Mouse (Mus musculus) intestine, embryonic 15.5 days (tissue): ENCODE measurements at regions not wholly inside any gene's neighbourhood (a gene's known extent, or its start where the extent isn't known, plus 50 kb on each side); places are given as distances from the start of the nearest gene placed in this dataset.

ENCODE experiments used
- ATAC-seq: fragments of 200-750 bp; cut with Nextera tagmentation; 2 replicates; pipeline ENCODE4 v1.8.0; 2017; ENCODE audit warnings: moderate TSS enrichment, moderate library complexity
- H3K27ac ChIP-seq: fragments of 300-500 bp; sonication (generic); 2 replicates; pipeline ENCODE4 v1.5.1; 2015; ENCODE audit warnings: mild to moderate bottlenecking, inconsistent platforms
- H3K27me3 ChIP-seq: fragments of 300-500 bp; sonication (generic); replicated peaks from 2 replicates; pipeline ENCODE4 v1.6.1; 2015; ENCODE audit warnings: inconsistent platforms
- H3K36me3 ChIP-seq: fragments of 300-500 bp; sonication (generic); 2 replicates; pipeline ENCODE4 v1.6.1; 2015; ENCODE audit warnings: inconsistent platforms
- H3K4me1 ChIP-seq: fragments of 300-500 bp; sonication (generic); replicated peaks from 2 replicates; pipeline ENCODE4 v1.6.1; 2015; ENCODE audit warnings: inconsistent platforms
- H3K4me2 ChIP-seq: fragments of 300-500 bp; sonication (generic); replicated peaks from 2 replicates; pipeline ENCODE4 v1.6.1; 2015; ENCODE audit warnings: mild to moderate bottlenecking, inconsistent platforms
- H3K4me3 ChIP-seq: fragments of 300-500 bp; sonication (generic); replicated peaks from 2 replicates; pipeline ENCODE4 v1.5.1; 2015; ENCODE audit warnings: inconsistent platforms
- H3K9ac ChIP-seq: fragments of 300-500 bp; sonication (generic); 2 replicates; pipeline ENCODE4 v1.6.1; 2015; ENCODE audit warnings: inconsistent platforms
- H3K9me3 ChIP-seq: fragments of 300-500 bp; sonication (generic); 2 replicates; pipeline ENCODE4 v1.6.1; 2016; ENCODE audit warnings: inconsistent platforms
- WGBS: fragments of 180-500 bp; shearing (Covaris S2); methylation state at CpG from one replicate; pipeline ENCODE4 v1.1.7; 2015; 5-methylcytosine and 5-hydroxymethylcytosine counted together

DNA sequence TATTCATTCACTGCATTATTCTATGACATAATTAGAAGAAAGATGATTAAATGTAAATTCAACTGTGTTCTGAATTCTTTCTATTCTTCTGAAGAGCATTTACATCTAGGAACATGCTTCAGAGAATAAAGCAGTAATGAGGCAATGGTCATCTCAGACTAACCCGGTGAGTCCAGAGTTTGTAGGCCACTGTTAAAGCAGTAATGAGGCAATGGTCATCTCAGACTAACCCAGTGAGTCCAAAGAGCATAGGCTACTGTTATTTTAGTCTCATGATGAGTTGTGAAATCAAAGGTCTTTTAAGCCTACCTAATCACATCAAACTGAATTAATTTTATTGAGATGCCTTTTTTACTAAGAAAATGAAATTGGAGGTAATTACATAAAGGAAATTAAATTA is 554.6 kb downstream of the Trib2 start:
- no peak for ATAC-seq
- no peaks in the 10 kb centered on the region for H3K36me3 ChIP-seq
- H3K4me1 ChIP-seq: no peaks in the 10 kb centered on the region
- H3K4me2 ChIP-seq: no peak overlapping the region
- no peak overlapping the region for H3K9ac ChIP-seq
- H3K4me3 ChIP-seq: no peak overlapping the region
- H3K9me3 ChIP-seq: no peaks in the 10 kb centered on the region
- WGBS: 92% methylated on average over 1 of the region's 1 CpGs
- H3K27ac ChIP-seq: no peak overlapping the region
- no peaks in the 10 kb centered on the region for H3K27me3 ChIP-seq

DNA sequence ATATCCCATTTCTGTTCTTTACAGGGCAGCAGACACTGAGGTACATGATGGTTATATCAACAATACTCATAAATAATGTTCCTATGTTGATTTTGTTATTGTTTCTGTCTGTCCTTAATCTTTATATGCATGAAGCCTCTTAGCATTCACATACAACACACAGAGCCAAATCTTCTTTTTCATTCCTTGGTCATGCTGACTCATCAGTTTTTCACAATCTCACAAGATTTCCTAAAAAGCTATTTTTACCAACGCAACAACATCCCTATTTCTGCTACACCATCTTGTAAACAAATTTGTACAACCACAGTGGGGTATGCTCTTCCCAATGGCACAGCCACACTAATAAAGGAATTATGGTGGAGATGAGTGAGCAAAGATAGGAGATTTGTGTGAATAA is 555.1 kb downstream of the Trib2 start:
- H3K27me3 ChIP-seq: no peaks in the 10 kb centered on the region
- 88% methylated on average over 1 of the region's 1 CpGs for WGBS
- H3K4me3 ChIP-seq: no peak overlapping the region
- no peak overlapping the region for H3K9ac ChIP-seq
- no peaks in the 10 kb centered on the region for H3K36me3 ChIP-seq
- no peaks in the 10 kb centered on the region for H3K4me1 ChIP-seq
- no peak for ATAC-seq
- H3K27ac ChIP-seq: no peak overlapping the region
- no peaks in the 10 kb centered on the region for H3K9me3 ChIP-seq
- H3K4me2 ChIP-seq: no peak overlapping the region

DNA sequence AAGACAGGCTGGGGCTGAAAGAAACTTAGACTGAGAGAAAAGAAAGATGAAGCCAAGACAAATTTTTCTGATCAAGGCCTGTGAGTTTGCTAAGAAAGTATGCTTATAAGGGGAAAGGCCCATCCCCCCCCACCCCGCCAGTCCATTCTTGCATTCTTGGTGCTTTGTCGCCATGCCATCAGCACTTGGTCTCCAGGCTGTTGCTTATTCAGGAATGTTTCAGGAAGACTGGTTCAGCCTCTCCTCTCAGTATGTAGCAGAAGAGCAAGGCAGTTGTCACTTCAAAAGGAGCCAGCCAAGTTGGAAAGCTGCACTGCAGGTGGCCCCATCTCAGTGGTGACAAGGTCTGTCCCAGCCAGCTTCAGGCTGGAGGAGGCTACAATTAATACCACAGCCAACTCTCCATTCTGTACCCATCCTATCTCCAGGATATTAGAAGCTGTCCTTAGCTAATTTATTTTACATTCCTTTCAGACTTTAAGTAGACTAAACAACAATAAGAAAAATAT is 555.8 kb downstream of the Trib2 start:
- Histone ChIP-seq H3K4me1 (no peaks in the 10 kb centered on the region), H3K27ac (no peak overlapping the region), H3K36me3 (no peaks in the 10 kb centered on the region), H3K27me3 (no peaks in the 10 kb centered on the region), H3K9ac (no peak overlapping the region), H3K4me3 (no peak overlapping the region), H3K9me3 (no peaks in the 10 kb centered on the region), H3K4me2 (no peak overlapping the region)
- ATAC-seq: no peak
- 84% methylated on average over 2 of the region's 2 CpGs for WGBS

DNA sequence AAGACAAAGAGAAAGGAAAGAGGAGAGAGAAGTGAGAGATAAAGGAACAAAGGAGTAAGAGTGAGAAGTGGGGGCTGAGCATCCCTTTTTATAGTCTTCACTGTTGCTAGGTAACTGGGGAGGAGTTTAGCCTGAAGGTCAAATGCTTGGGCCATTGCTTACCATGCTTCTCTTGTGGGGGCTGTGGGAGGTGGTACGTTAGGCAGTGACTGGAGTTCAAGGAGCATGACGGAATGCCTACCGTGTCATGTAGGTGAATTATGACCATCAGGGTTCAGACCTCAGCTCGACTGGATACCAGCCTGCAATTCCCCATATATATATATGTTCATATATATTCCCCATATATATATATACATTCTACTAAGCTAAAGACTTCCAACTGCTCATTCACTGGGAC is 571.8 kb downstream of the Trib2 start:
- H3K4me2 ChIP-seq: no peak overlapping the region
- no peaks in the 10 kb centered on the region for H3K27me3 ChIP-seq
- no peak overlapping the region for H3K9ac ChIP-seq
- no peaks in the 10 kb centered on the region for H3K4me1 ChIP-seq
- H3K9me3 ChIP-seq: no peaks in the 10 kb centered on the region
- no peak overlapping the region for H3K27ac ChIP-seq
- H3K4me3 ChIP-seq: no peak overlapping the region
- no peaks in the 10 kb centered on the region for H3K36me3 ChIP-seq
- WGBS: 71% methylated on average over 4 of the region's 4 CpGs
- ATAC-seq: no peak

DNA sequence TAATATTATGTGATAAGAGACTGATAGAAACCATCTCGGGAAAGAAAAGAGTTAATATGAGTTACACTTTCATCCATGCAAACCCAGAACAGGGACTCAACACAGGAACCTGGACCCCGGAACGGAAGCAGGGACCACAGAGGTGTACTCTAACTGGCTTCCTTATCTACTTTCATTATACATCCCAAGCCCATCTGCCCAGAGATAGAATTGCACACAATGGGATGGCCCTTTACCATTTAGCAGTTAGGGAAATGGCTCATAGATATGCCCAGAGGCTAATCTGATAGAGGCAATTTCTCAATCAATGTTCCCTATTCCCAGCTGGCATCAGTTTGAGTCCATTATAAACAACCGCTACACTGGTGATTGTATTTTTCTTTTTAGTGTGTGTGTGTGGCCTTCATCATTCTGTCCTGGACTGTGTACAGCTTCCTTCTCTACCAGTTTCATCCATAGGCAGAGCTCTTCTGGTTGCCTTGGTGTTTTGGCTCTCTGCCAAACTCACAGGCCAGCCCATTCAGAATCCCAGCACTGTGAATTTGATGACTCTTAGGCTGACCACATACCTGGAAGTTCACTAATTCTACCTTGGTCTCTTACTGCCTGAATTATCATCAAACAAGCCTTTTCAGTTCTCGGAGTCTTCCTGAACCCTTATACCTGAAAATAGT is 594.1 kb downstream of the Trib2 start:
- H3K4me1 ChIP-seq: no peaks in the 10 kb centered on the region
- no peak overlapping the region for H3K4me3 ChIP-seq
- WGBS: 79% methylated on average over 5 of the region's 5 CpGs
- H3K36me3 ChIP-seq: no peaks in the 10 kb centered on the region
- no peaks in the 10 kb centered on the region for H3K9me3 ChIP-seq
- no peak for ATAC-seq
- no peaks in the 10 kb centered on the region for H3K27me3 ChIP-seq
- no peak overlapping the region for H3K4me2 ChIP-seq
- no peak overlapping the region for H3K27ac ChIP-seq
- no peak overlapping the region for H3K9ac ChIP-seq

DNA sequence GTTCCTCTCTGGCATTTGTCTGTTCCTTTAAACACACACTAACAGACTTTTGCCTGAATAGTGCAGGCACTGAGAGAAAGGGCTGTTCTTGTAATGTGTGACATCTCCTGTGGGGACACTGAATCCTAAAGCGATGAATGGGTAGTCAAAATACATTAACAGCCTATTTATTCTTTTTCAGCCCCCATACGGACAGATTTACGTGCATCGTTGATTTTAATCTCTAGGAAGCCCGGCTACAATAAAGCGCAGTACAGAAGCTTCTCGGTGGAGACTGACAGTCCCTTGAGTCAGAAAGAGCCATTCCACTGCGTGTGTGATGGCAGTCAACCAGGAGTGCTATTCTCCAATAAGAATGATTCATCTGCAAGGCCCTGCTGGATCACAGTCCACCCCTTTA is 598.2 kb downstream of the Trib2 start:
- Histone ChIP-seq H3K9ac (no peak overlapping the region), H3K4me2 (no peak overlapping the region), H3K9me3 (no peaks in the 10 kb centered on the region), H3K27me3 (no peaks in the 10 kb centered on the region), H3K4me1 (no peaks in the 10 kb centered on the region), H3K27ac (no peak overlapping the region), H3K4me3 (no peak overlapping the region), H3K36me3 (no peaks in the 10 kb centered on the region)
- WGBS: 82% methylated on average over 8 of the region's 8 CpGs
- ATAC-seq: no peak

DNA sequence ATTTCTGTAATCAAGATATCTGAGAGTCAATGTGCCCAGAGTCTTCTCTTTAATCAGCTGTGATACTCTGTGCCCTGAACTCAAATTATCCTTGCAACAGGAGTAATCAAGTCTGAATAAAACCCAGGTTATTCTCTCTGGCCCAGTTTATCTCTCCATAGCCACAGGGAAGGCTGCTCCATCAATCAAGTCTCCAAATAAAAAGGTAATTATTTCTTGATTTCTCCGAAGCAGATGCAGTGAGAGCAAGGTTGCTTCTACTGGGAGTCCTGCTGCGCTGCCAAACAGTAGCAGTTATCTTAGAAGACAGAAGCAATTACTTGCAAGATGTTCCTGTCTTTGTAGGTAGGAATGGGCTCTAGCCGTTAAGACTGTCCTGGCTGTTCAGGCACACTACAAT is 600.5 kb downstream of the Trib2 start:
- Histone ChIP-seq H3K4me3 (no peak overlapping the region), H3K27me3 (no peaks in the 10 kb centered on the region), H3K9me3 (no peaks in the 10 kb centered on the region), H3K36me3 (no peaks in the 10 kb centered on the region), H3K27ac (no peak overlapping the region), H3K4me2 (no peak overlapping the region), H3K9ac (no peak overlapping the region), H3K4me1 (no peaks in the 10 kb centered on the region)
- ATAC-seq: no peak
- WGBS: 72% methylated on average over 3 of the region's 3 CpGs

DNA sequence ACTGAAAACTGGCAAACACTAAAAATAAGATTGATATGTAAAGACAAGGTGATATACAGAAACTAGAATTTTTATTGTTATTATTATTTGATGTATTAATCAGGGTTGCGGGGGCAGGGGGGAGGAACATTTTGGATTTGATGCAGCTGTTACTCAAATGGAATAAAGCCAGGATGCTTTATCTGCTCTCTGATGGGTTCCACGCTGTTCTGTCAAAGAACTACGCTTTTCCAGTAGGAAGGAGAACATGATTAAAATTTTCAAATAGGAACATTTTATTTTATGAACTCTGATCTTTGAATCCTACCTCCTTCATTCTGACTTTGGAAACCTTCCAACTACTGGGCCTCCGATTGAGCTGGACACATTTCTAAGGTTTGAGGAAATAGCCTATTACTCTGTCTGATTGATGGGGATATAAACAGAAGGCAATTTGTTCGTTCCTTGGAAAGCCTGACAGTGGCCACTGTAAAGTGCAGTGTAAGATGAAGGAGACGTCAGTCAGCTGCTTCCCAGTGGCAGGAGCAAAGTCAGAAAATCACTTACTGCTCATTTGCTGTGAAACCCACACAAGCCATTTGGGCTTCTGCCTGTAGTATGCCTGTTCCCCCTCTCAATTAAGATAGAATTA is 642.2 kb downstream of the Trib2 start:
- Histone ChIP-seq H3K27me3 (no peaks in the 10 kb centered on the region), H3K4me1 (no peaks in the 10 kb centered on the region), H3K4me3 (no peak overlapping the region), H3K36me3 (no peaks in the 10 kb centered on the region), H3K9ac (no peak overlapping the region), H3K4me2 (no peak overlapping the region), H3K9me3 (no peaks in the 10 kb centered on the region), H3K27ac (no peak overlapping the region)
- 38% methylated on average over 6 of the region's 6 CpGs for WGBS
- no peak for ATAC-seq

DNA sequence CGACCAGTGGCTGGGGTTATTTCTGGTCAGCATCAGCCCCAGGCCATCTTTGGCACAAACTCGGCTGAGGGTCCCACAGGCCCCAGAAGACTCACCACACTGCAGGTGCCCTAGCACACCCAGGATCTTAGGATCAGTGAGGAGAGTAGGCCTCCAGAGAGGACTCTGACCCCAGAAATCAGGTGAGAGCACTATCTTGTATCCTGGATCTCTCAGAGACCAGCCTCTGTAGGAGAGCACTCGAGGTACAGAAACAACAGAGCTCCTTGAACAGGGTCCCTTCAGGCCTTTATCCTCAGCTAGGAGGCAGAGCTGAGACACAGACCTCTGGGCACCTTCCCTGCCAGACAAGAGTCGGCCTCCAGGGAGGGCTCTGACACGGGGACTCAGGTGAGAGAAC is 654.1 kb downstream of the Trib2 start:
- H3K27me3 ChIP-seq: no peaks in the 10 kb centered on the region
- no peaks in the 10 kb centered on the region for H3K36me3 ChIP-seq
- H3K9ac ChIP-seq: no peak overlapping the region
- no peaks in the 10 kb centered on the region for H3K9me3 ChIP-seq
- H3K4me3 ChIP-seq: no peak overlapping the region
- H3K4me2 ChIP-seq: no peak overlapping the region
- no peaks in the 10 kb centered on the region for H3K4me1 ChIP-seq
- no peak overlapping the region for H3K27ac ChIP-seq
- ATAC-seq: peak; percentile 69
- 78% methylated on average over 5 of the region's 5 CpGs for WGBS

DNA sequence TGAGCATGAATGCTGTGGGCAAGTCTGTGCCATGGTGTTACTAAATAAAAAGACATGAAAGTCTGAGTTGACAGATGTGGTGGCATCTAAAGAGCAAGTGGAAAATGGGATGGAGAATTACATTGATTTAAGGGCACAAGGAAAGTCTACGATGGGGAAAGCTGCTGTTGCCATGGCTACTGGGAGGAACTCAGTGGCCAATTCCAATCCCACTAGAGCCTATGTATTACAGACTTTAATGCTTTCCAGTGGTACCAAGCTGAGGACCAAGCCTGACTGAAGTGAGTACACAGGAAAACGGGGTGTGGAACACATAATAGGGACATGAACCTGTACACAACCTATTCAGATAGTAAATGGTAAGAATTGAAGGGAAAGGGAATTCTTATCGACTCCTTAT is 654.9 kb downstream of the Trib2 start:
- H3K4me1 ChIP-seq: no peaks in the 10 kb centered on the region
- H3K27me3 ChIP-seq: no peaks in the 10 kb centered on the region
- H3K9me3 ChIP-seq: no peaks in the 10 kb centered on the region
- H3K36me3 ChIP-seq: no peaks in the 10 kb centered on the region
- H3K4me2 ChIP-seq: no peak overlapping the region
- no peak overlapping the region for H3K27ac ChIP-seq
- no peak overlapping the region for H3K9ac ChIP-seq
- no peak overlapping the region for H3K4me3 ChIP-seq
- WGBS: 73% methylated on average over 3 of the region's 3 CpGs
- no peak for ATAC-seq

DNA sequence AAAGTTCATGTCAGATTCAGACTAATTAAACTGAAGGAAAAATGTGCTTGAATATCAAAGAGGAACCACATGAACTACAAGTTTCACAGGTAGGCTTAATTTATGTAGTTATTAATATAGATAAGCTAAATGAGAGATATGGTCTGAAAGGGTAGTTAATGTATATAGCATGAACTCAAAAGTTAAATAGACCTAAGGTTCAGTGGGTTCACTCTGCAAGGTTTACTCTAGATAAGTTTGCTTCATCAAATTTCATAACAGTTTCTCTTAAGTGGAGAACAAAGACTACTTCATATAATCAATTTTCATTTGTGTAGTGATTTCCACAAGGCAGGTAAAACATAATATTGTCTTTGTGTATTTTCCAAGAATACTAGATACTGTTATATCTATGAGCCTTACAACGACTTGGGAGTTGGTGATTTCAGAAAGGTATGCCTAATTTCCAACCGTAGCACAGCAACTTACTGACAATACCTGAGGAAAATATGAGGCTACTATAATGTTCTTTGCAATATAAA is 656.2 kb downstream of the Trib2 start:
- no peaks in the 10 kb centered on the region for H3K36me3 ChIP-seq
- WGBS: 63% methylated on average over 2 of the region's 2 CpGs
- peak; percentile 70; the same call in 1 of the 2 replicates for ATAC-seq

DNA sequence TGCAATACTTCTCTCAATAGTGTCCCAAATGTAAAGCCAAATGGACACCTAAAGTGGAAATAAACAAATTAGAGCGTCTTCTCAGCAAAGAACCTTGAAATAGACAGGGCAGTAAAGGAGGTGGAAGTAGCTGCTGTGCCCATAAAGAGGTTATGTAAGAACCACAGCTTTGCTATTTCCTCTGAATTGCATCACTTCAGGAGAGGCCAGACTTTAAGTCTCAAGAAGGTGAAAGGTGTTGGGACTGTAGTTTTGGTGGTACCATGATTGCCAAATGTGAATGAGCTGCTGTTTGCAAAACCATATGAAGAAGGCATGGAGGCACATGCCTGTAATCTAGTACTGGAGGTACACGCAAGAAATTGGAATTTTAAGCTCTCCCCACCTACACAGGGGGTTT is 670.3 kb downstream of the Trib2 start:
- no peak overlapping the region for H3K4me3 ChIP-seq
- no peaks in the 10 kb centered on the region for H3K4me1 ChIP-seq
- no peak for ATAC-seq
- no peak overlapping the region for H3K4me2 ChIP-seq
- no peaks in the 10 kb centered on the region for H3K36me3 ChIP-seq
- H3K27me3 ChIP-seq: no peaks in the 10 kb centered on the region
- no peaks in the 10 kb centered on the region for H3K9me3 ChIP-seq
- H3K27ac ChIP-seq: no peak overlapping the region
- 75% methylated on average over 2 of the region's 2 CpGs for WGBS
- no peak overlapping the region for H3K9ac ChIP-seq

More for the DNA sequence above, 656.2 kb downstream of the Trib2 start:
- H3K27me3 ChIP-seq: no peaks in the 10 kb centered on the region
- H3K4me1 ChIP-seq: no peaks in the 10 kb centered on the region
- no peaks in the 10 kb centered on the region for H3K9me3 ChIP-seq
- no peak overlapping the region for H3K4me2 ChIP-seq
- no peak overlapping the region for H3K27ac ChIP-seq
- no peak overlapping the region for H3K4me3 ChIP-seq
- no peak overlapping the region for H3K9ac ChIP-seq

DNA sequence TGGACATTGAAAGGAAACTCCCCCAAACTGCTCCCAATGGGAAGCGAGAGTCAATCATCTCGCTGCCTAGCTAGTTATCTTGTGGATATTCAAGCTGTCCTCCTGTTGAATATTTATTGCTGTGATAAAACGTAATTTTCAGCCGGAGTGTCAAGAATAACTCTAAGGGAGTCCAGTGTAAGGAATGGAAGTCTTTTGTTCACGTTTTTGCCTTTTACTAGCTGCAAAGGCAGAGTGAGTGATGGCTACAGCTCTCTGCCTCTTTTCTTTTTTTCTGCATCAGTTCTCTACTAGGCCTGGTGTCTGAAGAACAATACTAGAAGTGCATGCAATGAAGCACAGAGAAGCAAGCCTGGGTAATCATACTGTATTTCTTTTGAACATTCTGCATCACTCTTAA is 679.7 kb downstream of the Trib2 start:
- no peak overlapping the region for H3K27ac ChIP-seq
- ATAC-seq: no peak
- H3K4me1 ChIP-seq: no peaks in the 10 kb centered on the region
- no peak overlapping the region for H3K4me2 ChIP-seq
- H3K36me3 ChIP-seq: no peaks in the 10 kb centered on the region
- H3K9ac ChIP-seq: no peak overlapping the region
- H3K4me3 ChIP-seq: no peak overlapping the region
- WGBS: 46% methylated on average over 5 of the region's 5 CpGs
- no peaks in the 10 kb centered on the region for H3K27me3 ChIP-seq
- H3K9me3 ChIP-seq: no peaks in the 10 kb centered on the region
